Mouse (Mus musculus): Measurements from ENCODE around the gene Lgi4. TPM values are rescaled to one million over a fixed set of nuclear protein-coding genes. Genes with fewer than 3 reads are reported as not detected.

The Lgi4 gene
- polyA plus RNA-seq, 1 experiment: 35.6 TPM

- Histone ChIP-seq H3K27ac (ENCODE audit: insufficient read depth, low read length) (no peak overlapping the region), H3K4me3 (ENCODE audit: insufficient read depth, low read length) (no peak overlapping the region), H3K4me1 (ENCODE audit: control insufficient read depth, insufficient read depth, low read length) (no peaks in the 10 kb centered on the region)
- TF ChIP-seq CTCF (IDR thresholded peaks at IDR 0.05; ENCODE audit: extremely low read depth, insufficient read depth, low read length): no peak
- TF ChIP-seq POLR2A (IDR thresholded peaks at IDR 0.05; ENCODE audit: extremely low read depth, insufficient read depth, low read length): no peak
Measured at GRCm38 (mm10) chr7:31037675-31038074, 21.5 kb upstream of the Lgi4 start.

- Histone ChIP-seq H3K27ac (ENCODE audit: insufficient read depth, low read length) (no peak overlapping the region), H3K4me1 (ENCODE audit: control insufficient read depth, insufficient read depth, low read length) (no peaks in the 10 kb centered on the region), H3K4me3 (ENCODE audit: insufficient read depth, low read length) (no peak overlapping the region)
- TF ChIP-seq POLR2A (IDR thresholded peaks at IDR 0.05; ENCODE audit: extremely low read depth, insufficient read depth, low read length) (no peak), CTCF (IDR thresholded peaks at IDR 0.05; ENCODE audit: extremely low read depth, insufficient read depth, low read length) (no peak)
Measured at GRCm38 (mm10) chr7:31039011-31039410, 20.1 kb upstream of the Lgi4 start.

GRCm38 (mm10) chr7:31040281-31041022, 18.7 kb upstream of the Lgi4 start:
- H3K27ac ChIP-seq (ENCODE audit: insufficient read depth, low read length): no peak overlapping the region
- no peaks in the 10 kb centered on the region for H3K4me1 ChIP-seq (ENCODE audit: control insufficient read depth, insufficient read depth, low read length)
- no peak for TF ChIP-seq CTCF (IDR thresholded peaks at IDR 0.05; ENCODE audit: extremely low read depth, insufficient read depth, low read length)
- no peak for TF ChIP-seq POLR2A (IDR thresholded peaks at IDR 0.05; ENCODE audit: extremely low read depth, insufficient read depth, low read length)
- no peak overlapping the region for H3K4me3 ChIP-seq (ENCODE audit: insufficient read depth, low read length)

GRCm38 (mm10) chr7:31041023-31041407, 18.1 kb upstream of the Lgi4 start:
- no peak overlapping the region for H3K27ac ChIP-seq (ENCODE audit: insufficient read depth, low read length)
- no peaks in the 10 kb centered on the region for H3K4me1 ChIP-seq (ENCODE audit: control insufficient read depth, insufficient read depth, low read length)
- no peak overlapping the region for H3K4me3 ChIP-seq (ENCODE audit: insufficient read depth, low read length)
- TF ChIP-seq POLR2A (IDR thresholded peaks at IDR 0.05; ENCODE audit: extremely low read depth, insufficient read depth, low read length) (no peak), CTCF (IDR thresholded peaks at IDR 0.05; ENCODE audit: extremely low read depth, insufficient read depth, low read length) (no peak)

- TF ChIP-seq CTCF (IDR thresholded peaks at IDR 0.05; ENCODE audit: extremely low read depth, insufficient read depth, low read length): no peak
- TF ChIP-seq POLR2A (IDR thresholded peaks at IDR 0.05; ENCODE audit: extremely low read depth, insufficient read depth, low read length): no peak
- Histone ChIP-seq H3K4me3 (ENCODE audit: insufficient read depth, low read length) (0 out of 2 replicates have a peak overlapping the region, but pooled peaks have one; percentile 15), H3K27ac (ENCODE audit: insufficient read depth, low read length) (peak overlapping the region; percentile 64; the same call in 1 of the 2 replicates)
Measured at GRCm38 (mm10) chr7:31041662-31042315, 17.4 kb upstream of the Lgi4 start.

GRCm38 (mm10) chr7:31042431-31042910, 16.7 kb upstream of the Lgi4 start, which contains the start of gene Fxyd5:
Gene Fxyd5, minus strand, starts transcription at chr7:31042481.
- TF ChIP-seq POLR2A (IDR thresholded peaks at IDR 0.05; ENCODE audit: extremely low read depth, insufficient read depth, low read length): no peak
- no peak for TF ChIP-seq CTCF (IDR thresholded peaks at IDR 0.05; ENCODE audit: extremely low read depth, insufficient read depth, low read length)
- Histone ChIP-seq H3K4me3 (ENCODE audit: insufficient read depth, low read length) (0 out of 2 replicates have a peak within 1 kb of the TSS, but pooled peaks have one; percentile 15), H3K4me1 (ENCODE audit: control insufficient read depth, insufficient read depth, low read length) (no peaks in the 10 kb centered on the region), H3K27ac (ENCODE audit: insufficient read depth, low read length) (peak within 1 kb of the TSS; percentile 64; the same call in 1 of the 2 replicates)

More at GRCm38 (mm10) chr7:31041662-31042315, 17.4 kb upstream of the Lgi4 start:
- H3K4me1 ChIP-seq (ENCODE audit: control insufficient read depth, insufficient read depth, low read length): no peaks in the 10 kb centered on the region

- Histone ChIP-seq H3K27ac (ENCODE audit: insufficient read depth, low read length) (peak overlapping the region; percentile 11; the same call in 1 of the 2 replicates), H3K4me3 (ENCODE audit: insufficient read depth, low read length) (peak overlapping the region; percentile 85), H3K4me1 (ENCODE audit: control insufficient read depth, insufficient read depth, low read length) (no peaks in the 10 kb centered on the region; the same call in 1 of the 2 replicates)
- TF ChIP-seq CTCF (IDR thresholded peaks at IDR 0.05; ENCODE audit: extremely low read depth, insufficient read depth, low read length) (no peak), POLR2A (IDR thresholded peaks at IDR 0.05; ENCODE audit: extremely low read depth, insufficient read depth, low read length) (no peak)
Measured at GRCm38 (mm10) chr7:31049135-31049845, 9.9 kb upstream of the Lgi4 start.

GRCm38 (mm10) chr7:31049846-31050281, 9.3 kb upstream of the Lgi4 start:
- Histone ChIP-seq H3K4me3 (ENCODE audit: insufficient read depth, low read length) (peak overlapping the region; percentile 85), H3K27ac (ENCODE audit: insufficient read depth, low read length) (peak overlapping the region; percentile 11; the same call in 1 of the 2 replicates)
- TF ChIP-seq POLR2A (IDR thresholded peaks at IDR 0.05; ENCODE audit: extremely low read depth, insufficient read depth, low read length) (no peak), CTCF (IDR thresholded peaks at IDR 0.05; ENCODE audit: extremely low read depth, insufficient read depth, low read length) (no peak)

GRCm38 (mm10) chr7:31050487-31050886, 8.7 kb upstream of the Lgi4 start:
- H3K4me3 ChIP-seq (ENCODE audit: insufficient read depth, low read length): peak overlapping the region; percentile 85
- H3K4me1 ChIP-seq (ENCODE audit: control insufficient read depth, insufficient read depth, low read length): no peaks in the 10 kb centered on the region; the same call in 1 of the 2 replicates
- peak overlapping the region; percentile 65 for H3K27ac ChIP-seq (ENCODE audit: insufficient read depth, low read length)
- TF ChIP-seq POLR2A (IDR thresholded peaks at IDR 0.05; ENCODE audit: extremely low read depth, insufficient read depth, low read length): no peak
- no peak for TF ChIP-seq CTCF (IDR thresholded peaks at IDR 0.05; ENCODE audit: extremely low read depth, insufficient read depth, low read length)

More at GRCm38 (mm10) chr7:31049846-31050281, 9.3 kb upstream of the Lgi4 start:
- no peaks in the 10 kb centered on the region; the same call in 1 of the 2 replicates for H3K4me1 ChIP-seq (ENCODE audit: control insufficient read depth, insufficient read depth, low read length)
